Comparison of ENCODE assay signal across 7 mouse cellular contexts in the genomic region with DNA sequence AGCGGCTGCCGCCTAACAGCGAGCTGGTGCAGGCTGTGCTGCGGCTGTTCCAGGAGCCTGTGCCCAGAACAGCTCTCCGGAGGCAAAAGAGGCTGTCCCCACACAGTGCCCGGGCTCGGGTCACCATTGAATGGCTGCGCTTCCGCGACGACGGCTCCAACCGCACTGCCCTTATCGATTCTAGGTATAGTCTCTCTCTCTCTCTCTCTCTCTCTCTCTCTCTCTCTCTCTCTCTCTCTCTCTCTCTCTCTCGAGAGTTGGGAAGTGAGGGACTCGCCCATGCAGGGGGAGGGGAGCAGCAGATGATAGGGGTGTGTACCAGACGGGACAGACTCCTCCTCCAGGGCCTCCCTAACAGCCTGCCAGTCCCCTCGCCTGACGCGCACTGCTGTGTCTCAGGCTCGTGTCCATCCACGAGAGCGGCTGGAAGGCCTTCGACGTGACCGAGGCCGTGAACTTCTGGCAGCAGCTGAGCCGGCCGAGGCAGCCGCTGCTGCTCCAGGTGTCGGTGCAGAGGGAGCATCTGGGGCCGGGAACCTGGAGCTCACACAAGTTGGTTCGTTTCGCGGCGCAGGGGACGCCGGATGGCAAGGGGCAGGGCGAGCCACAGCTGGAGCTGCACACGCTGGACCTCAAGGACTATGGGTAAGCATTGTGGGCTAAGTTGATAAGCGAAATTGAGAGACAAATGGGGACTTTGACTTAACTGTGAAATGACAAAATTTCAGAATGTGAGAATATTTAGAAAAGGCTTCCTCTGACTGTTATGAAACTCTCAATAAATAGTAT. TPM values are rescaled to one million over a fixed set of nuclear protein-coding genes. Genes with fewer than 3 reads are reported as not detected.
DNase-seq lines count a peak whose midpoint lies in the region; ATAC-seq lines count a peak whose summit lies in the region.
"Not testable (repeated sequence)": the region's sequence is repeated elsewhere in the genome, so short reads cannot be mapped to it uniquely, and the experiment has no call there.

No protein-coding gene starts in this region.

- peak; percentile 62 for DNase-seq in adrenal gland, postnatal 10 days
- DNase-seq in lung, postnatal 4 days, result peak; percentile 41 to 64
- peak; percentile 36 for DNase-seq in ovary, adult 18-20 months (ENCODE audit: low spot score)

- peak overlapping the region; percentile 36 for H3K4me3 ChIP-seq in heart, embryonic 11.5 days (ENCODE audit: low read depth, low read length)
- peak overlapping the region; percentile 29 for H3K4me3 ChIP-seq in intestine, embryonic 15.5 days (replicated peaks)
- peak overlapping the region; percentile 32 for H3K4me3 ChIP-seq in limb, embryonic 12.5 days (replicated peaks)

- not testable (repeated sequence) for H3K27ac ChIP-seq in heart, embryonic 11.5 days (ENCODE audit: low read depth, low read length); intestine, embryonic 15.5 days; limb, embryonic 12.5 days

- 2% methylated on average over 35 of the region's 41 CpGs for WGBS in heart, embryonic 11.5 days (ENCODE audit: insufficient replicate concordance)
- WGBS in intestine, embryonic 15.5 days, result 5% methylated on average over 39 of the region's 41 CpGs
- 2% methylated on average over 39 of the region's 41 CpGs for WGBS in limb, embryonic 12.5 days

- peak overlapping the region; percentile 65 for H3K4me2 ChIP-seq in heart, embryonic 11.5 days
- peak overlapping the region; percentile 72 for H3K4me2 ChIP-seq in intestine, embryonic 15.5 days (replicated peaks)
- peak overlapping the region; percentile 53 for H3K4me2 ChIP-seq in limb, embryonic 12.5 days

- not testable (repeated sequence) for H3K36me3 ChIP-seq in heart, embryonic 11.5 days (ENCODE audit: control insufficient read depth, insufficient read depth, low read length); intestine, embryonic 15.5 days; limb, embryonic 12.5 days

- 0 out of 2 replicates have a peak overlapping the region, but pooled peaks have one; percentile 43 for H3K9ac ChIP-seq in heart, embryonic 11.5 days (ENCODE audit: low read depth, low read length)
- peak overlapping the region; percentile 34; the same call in 1 of the 2 replicates for H3K9ac ChIP-seq in intestine, embryonic 15.5 days
- not testable (repeated sequence) for H3K9ac ChIP-seq in limb, embryonic 12.5 days (replicated peaks)

- H3K4me1 ChIP-seq in heart, embryonic 11.5 days (ENCODE audit: control insufficient read depth, insufficient read depth, low read length), result not testable (repeated sequence)
- H3K4me1 ChIP-seq in intestine, embryonic 15.5 days (replicated peaks), result peaks cover 11% of the 10 kb centered on the region
- peaks cover 18% of the 10 kb centered on the region for H3K4me1 ChIP-seq in limb, embryonic 12.5 days (replicated peaks)

- not testable (repeated sequence) for H3K9me3 ChIP-seq in heart, embryonic 11.5 days (replicated peaks; ENCODE audit: control insufficient read depth, low read length); intestine, embryonic 15.5 days; limb, embryonic 12.5 days

- H3K27me3 ChIP-seq in heart, embryonic 11.5 days (ENCODE audit: control insufficient read depth, insufficient read depth, low read length), result peaks cover 44% of the 10 kb centered on the region
- peaks cover 25% of the 10 kb centered on the region for H3K27me3 ChIP-seq in intestine, embryonic 15.5 days (replicated peaks)
- peaks cover 75% of the 10 kb centered on the region for H3K27me3 ChIP-seq in limb, embryonic 12.5 days

- ATAC-seq in erythroid progenitor cell, adult 5-6 weeks (replicated peaks; ENCODE audit: low FRiP score, poor library complexity, severe bottlenecking), result peak; percentile 90
- ATAC-seq in heart, embryonic 11.5 days (replicated peaks; ENCODE audit: insufficient number of reproducible peaks, low FRiP score, low TSS enrichment), result peak; percentile 82; the same call in 1 of the 2 replicates
- peak; percentile 92 for ATAC-seq in intestine, embryonic 15.5 days
- not testable (repeated sequence) for ATAC-seq in limb, embryonic 12.5 days (ENCODE audit: insufficient number of reproducible peaks, insufficient read depth, low FRiP score, low TSS enrichment, low read depth)

RNA-seq across cellular contexts. Expression of gene Lefty1, which starts 2.0 kb away (rescaled TPM):
- total RNA-seq in adrenal gland, postnatal 10 days (2021), result under 1 TPM; 0.63 to 0.79 TPM
- 1.1 TPM in 1 of 2 replicates, not detected in the other for total RNA-seq in erythroid progenitor cell, adult 5-6 weeks (2015; ENCODE audit: low replicate concordance)
- total RNA-seq in erythroid progenitor cell, adult 5-6 weeks (2017; ENCODE audit: low replicate concordance), result 4.6 TPM in 1 of 2 replicates, not detected in the other
- polyA plus RNA-seq in heart, embryonic 11.5 days (2014; fragmentation: Nextera tagmentation; extraction: Ambion mirVana), result 1.2 and 1.3 TPM in 2 replicates
- 2.2 and 2.4 TPM in 2 replicates for polyA plus RNA-seq in intestine, embryonic 15.5 days (2015; fragmentation: Nextera tagmentation; extraction: Ambion mirVana)
- polyA plus RNA-seq in limb, embryonic 12.5 days (2016; fragmentation: Nextera tagmentation; extraction: Ambion mirVana), result 0.36 and 0.76 TPM in 2 replicates

RNA-seq across cellular contexts. Expression of gene Tmem63a, which starts 5.3 kb away (rescaled TPM):
- 10 to 100 TPM; 24.7 to 27.3 TPM for total RNA-seq in adrenal gland, postnatal 10 days (2021)
- total RNA-seq in erythroid progenitor cell, adult 5-6 weeks (2015; ENCODE audit: low replicate concordance), result 23.4 and 24.7 TPM in 2 replicates
- 18.1 and 20.2 TPM in 2 replicates for total RNA-seq in erythroid progenitor cell, adult 5-6 weeks (2017; ENCODE audit: low replicate concordance)
- 5.8 and 6.7 TPM in 2 replicates for polyA plus RNA-seq in heart, embryonic 11.5 days (2014; fragmentation: Nextera tagmentation; extraction: Ambion mirVana)
- 15.0 and 15.8 TPM in 2 replicates for polyA plus RNA-seq in intestine, embryonic 15.5 days (2015; fragmentation: Nextera tagmentation; extraction: Ambion mirVana)
- polyA plus RNA-seq in limb, embryonic 12.5 days (2016; fragmentation: Nextera tagmentation; extraction: Ambion mirVana), result 12.1 and 13.4 TPM in 2 replicates

RNA-seq across cellular contexts. Expression of gene Pycr2, which starts 32.7 kb away (rescaled TPM):
- total RNA-seq in adrenal gland, postnatal 10 days (2021), result 10 to 100 TPM; 32.6 to 34.7 TPM
- 21.3 and 42.8 TPM in 2 replicates for total RNA-seq in erythroid progenitor cell, adult 5-6 weeks (2015; ENCODE audit: low replicate concordance)
- total RNA-seq in erythroid progenitor cell, adult 5-6 weeks (2017; ENCODE audit: low replicate concordance), result 26.3 and 26.6 TPM in 2 replicates
- 64.3 and 72.5 TPM in 2 replicates for polyA plus RNA-seq in heart, embryonic 11.5 days (2014; fragmentation: Nextera tagmentation; extraction: Ambion mirVana)
- 71.4 and 82.4 TPM in 2 replicates for polyA plus RNA-seq in intestine, embryonic 15.5 days (2015; fragmentation: Nextera tagmentation; extraction: Ambion mirVana)
- 120 and 125 TPM in 2 replicates for polyA plus RNA-seq in limb, embryonic 12.5 days (2016; fragmentation: Nextera tagmentation; extraction: Ambion mirVana)

RNA-seq across cellular contexts. Expression of gene Lefty2, which starts 43.9 kb away (rescaled TPM):
- under 1 TPM; 0.48 to 1.00 TPM for total RNA-seq in adrenal gland, postnatal 10 days (2021)
- not detected in 2 replicates for total RNA-seq in erythroid progenitor cell, adult 5-6 weeks (2015; ENCODE audit: low replicate concordance)
- not detected in 2 replicates for total RNA-seq in erythroid progenitor cell, adult 5-6 weeks (2017; ENCODE audit: low replicate concordance)
- not detected in 2 replicates for polyA plus RNA-seq in heart, embryonic 11.5 days (2014; fragmentation: Nextera tagmentation; extraction: Ambion mirVana)
- 0.05 and 0.09 TPM in 2 replicates for polyA plus RNA-seq in intestine, embryonic 15.5 days (2015; fragmentation: Nextera tagmentation; extraction: Ambion mirVana)
- 0.18 TPM in 1 of 2 replicates, not detected in the other for polyA plus RNA-seq in limb, embryonic 12.5 days (2016; fragmentation: Nextera tagmentation; extraction: Ambion mirVana)
